Mouse (Mus musculus): ENCODE data around the gene Nfix.

DNA sequence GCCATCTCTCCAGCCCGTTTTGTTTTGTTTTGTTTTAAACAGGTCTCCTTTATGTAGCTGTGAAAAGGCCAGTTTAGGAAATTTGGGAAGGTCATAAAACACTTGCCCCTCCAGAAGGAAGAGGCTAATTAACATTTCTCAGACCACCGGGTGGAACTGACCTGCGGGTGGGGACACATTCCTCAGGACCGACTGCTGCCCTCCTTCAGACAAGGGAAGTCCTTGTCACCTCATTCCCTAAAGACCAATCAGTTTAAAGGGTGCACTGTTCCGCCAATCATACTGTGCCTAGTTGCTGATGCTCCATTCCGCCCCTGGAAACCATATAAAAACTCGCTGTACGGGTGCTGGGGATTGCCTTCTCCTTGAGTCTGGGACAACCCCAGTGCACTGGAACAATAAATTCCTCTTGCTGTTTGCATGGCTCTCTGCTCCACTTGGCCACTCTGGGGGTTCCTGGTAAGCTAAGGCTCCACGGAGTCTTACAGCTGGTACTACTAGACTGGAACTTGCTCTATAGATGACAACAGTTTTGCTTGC is 147.0 kb downstream of the Nfix start:
- TF ChIP-seq CTCF (IDR thresholded peaks at IDR 0.05; ENCODE audit: low read depth) (no peak), EP300 (IDR thresholded peaks at IDR 0.05; ENCODE audit: low read depth) (no peak)

Data from liver, embryonic 14.5 days (tissue).